Mouse (Mus musculus): ENCODE results near the gene Sdk1.

Gene Sdk1

DNA sequence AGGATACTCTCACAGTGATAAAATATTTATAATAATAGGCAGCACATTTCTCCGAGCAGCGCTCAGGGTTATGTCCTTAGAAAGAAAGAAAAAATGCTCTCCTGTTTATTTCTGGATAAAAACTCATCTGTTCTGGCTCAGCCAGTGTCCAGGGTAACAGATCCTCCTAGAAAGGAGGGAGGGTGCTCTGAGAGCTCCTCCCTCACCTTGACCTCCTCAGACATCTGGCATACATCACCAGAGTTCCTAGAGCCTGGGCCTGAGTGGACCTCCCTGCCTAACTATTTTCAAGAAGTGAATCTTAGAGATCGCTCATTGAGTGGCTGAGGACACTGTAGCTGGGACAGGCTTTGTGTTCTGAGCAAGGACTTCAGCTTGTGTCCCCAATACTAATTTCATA is 760.7 kb downstream of the Sdk1 start:
- H3K36me3 ChIP-seq (ENCODE audit: control insufficient read depth, insufficient read depth, low read length, poor library complexity, severe bottlenecking) = no peaks in the 10 kb centered on the region
- H3K27me3 ChIP-seq (ENCODE audit: control insufficient read depth, insufficient read depth, low read length, poor library complexity, severe bottlenecking) = no peaks in the 10 kb centered on the region
- DNase-seq (ENCODE audit: low read depth, low spot score) = no peak

DNA sequence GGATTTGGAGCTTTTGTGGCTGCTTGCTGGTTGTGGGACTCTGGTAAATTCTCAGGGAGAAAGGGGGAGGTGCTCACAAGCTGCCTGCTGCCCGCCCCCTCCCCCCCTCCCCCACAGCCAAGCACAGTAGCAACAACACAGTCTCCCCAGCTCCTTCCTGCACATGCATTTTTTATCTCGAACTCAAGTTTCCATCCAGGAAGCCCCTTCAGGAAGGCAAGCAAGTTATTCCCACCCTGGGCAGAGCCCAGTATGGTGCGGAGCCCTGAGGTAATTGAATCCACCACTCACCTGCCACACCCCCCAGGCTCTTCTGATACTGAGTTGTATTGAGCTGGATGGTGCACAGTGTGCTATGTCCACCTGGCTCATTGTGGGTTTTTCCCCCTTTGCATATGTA is 768.9 kb downstream of the Sdk1 start:
- H3K36me3 ChIP-seq (ENCODE audit: control insufficient read depth, insufficient read depth, low read length, poor library complexity, severe bottlenecking) = no peaks in the 10 kb centered on the region
- DNase-seq (ENCODE audit: low read depth, low spot score) = no peak
- no peaks in the 10 kb centered on the region for H3K27me3 ChIP-seq (ENCODE audit: control insufficient read depth, insufficient read depth, low read length, poor library complexity, severe bottlenecking)

DNA sequence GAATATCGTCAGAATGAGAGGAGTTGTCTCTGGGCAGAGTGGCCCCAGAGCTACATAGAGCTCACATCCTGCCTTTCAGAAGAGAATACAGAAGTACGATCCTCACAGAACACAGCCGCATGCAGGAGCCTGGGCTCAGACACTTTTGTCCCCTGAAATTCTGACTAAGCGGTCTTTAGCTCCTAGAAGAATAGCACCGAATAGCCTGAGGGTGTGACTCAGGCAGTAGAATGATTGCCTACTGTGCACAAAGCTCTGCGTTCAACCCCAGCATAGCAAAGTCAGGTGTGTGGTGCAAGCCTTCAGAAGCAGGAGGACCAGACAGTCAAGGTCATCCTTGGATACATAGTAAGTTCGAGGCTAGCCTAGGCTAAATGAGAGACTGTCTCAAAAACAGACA is 775.7 kb downstream of the Sdk1 start:
- H3K36me3 ChIP-seq (ENCODE audit: control insufficient read depth, insufficient read depth, low read length, poor library complexity, severe bottlenecking) = no peaks in the 10 kb centered on the region
- no peak for DNase-seq (ENCODE audit: low read depth, low spot score)
- H3K27me3 ChIP-seq (ENCODE audit: control insufficient read depth, insufficient read depth, low read length, poor library complexity, severe bottlenecking) = no peaks in the 10 kb centered on the region

DNA sequence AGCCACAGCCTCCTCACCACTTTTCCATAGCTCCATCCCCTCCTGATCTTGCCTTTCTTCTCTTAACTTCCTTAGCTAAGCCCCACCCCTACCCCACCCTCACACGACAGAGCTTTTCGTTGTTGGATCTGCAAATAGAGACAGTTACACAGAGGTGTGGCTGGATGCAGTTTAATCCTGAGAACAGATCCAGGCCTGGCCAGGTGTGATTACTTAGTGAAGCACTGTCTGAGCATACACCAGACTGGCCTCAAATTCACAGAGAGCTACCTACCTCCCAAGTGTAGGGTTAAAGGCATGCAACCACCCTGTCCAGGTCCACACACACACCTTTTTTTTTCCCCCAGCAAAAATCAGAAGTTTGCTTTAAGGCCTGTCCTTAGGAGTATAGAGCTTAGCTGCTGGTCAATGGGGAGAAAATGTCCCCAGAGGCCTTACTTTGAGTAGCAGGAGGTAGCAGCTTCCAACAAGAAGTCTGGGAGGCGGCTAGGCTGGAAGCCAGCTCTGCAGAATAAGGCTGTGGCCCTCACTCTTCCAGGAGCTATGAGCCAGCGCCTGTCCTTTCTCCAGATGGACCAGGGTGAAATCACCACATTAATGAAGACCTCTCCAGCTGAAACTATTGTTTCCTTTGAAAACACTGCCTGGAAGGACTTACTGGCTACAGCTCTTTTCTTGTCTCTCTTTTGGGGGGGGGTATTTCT is 781.7 kb downstream of the Sdk1 start:
- Histone ChIP-seq H3K27me3 (ENCODE audit: control insufficient read depth, insufficient read depth, low read length, poor library complexity, severe bottlenecking) (no peaks in the 10 kb centered on the region), H3K36me3 (ENCODE audit: control insufficient read depth, insufficient read depth, low read length, poor library complexity, severe bottlenecking) (no peaks in the 10 kb centered on the region)
- no peak for DNase-seq (ENCODE audit: low read depth, low spot score)

DNA sequence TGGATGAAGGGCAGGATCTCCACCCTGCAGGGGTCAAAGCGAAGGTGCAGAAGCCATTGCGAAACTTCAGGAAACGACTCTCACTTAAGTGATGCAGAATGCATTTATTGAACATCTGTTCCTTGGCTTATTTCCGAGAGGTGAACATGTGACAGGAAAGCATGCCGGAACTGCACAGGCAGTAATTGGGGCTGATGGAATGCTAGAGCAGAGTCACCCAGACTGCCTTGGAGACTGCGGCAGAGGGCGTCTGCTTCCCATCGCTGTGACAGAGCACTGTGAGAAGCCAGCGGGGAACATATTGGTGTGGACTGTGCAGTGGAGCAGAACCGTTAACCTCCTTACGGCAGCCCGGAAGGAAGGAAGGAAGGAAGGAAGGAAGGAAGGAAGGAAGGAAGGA is 783.2 kb downstream of the Sdk1 start:
- Histone ChIP-seq H3K36me3 (ENCODE audit: control insufficient read depth, insufficient read depth, low read length, poor library complexity, severe bottlenecking) (no peaks in the 10 kb centered on the region), H3K27me3 (ENCODE audit: control insufficient read depth, insufficient read depth, low read length, poor library complexity, severe bottlenecking) (no peaks in the 10 kb centered on the region)
- no peak for DNase-seq (ENCODE audit: low read depth, low spot score)

DNA sequence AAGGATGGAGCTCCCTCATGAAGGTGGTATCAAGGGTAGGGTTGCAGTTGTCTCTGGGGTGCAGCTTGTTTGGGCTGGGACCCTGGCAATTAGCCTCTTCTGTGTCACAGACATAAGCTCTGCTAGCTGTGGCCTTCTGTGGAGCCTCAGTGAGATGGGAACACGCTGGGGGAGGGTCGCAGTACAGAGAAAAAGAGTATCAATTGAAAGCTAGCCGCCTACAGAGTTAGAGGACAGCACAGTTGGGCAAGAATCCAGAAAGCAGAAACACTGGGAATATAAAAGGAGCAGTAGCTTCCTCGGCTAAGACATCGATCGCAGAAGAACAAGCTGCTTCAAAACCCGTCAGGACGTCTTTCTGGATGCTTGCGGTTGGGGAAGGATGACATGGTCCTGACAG is 795.2 kb downstream of the Sdk1 start:
- H3K36me3 ChIP-seq (ENCODE audit: control insufficient read depth, insufficient read depth, low read length, poor library complexity, severe bottlenecking) = no peaks in the 10 kb centered on the region
- DNase-seq (ENCODE audit: low read depth, low spot score) = no peak
- no peaks in the 10 kb centered on the region for H3K27me3 ChIP-seq (ENCODE audit: control insufficient read depth, insufficient read depth, low read length, poor library complexity, severe bottlenecking)

DNA sequence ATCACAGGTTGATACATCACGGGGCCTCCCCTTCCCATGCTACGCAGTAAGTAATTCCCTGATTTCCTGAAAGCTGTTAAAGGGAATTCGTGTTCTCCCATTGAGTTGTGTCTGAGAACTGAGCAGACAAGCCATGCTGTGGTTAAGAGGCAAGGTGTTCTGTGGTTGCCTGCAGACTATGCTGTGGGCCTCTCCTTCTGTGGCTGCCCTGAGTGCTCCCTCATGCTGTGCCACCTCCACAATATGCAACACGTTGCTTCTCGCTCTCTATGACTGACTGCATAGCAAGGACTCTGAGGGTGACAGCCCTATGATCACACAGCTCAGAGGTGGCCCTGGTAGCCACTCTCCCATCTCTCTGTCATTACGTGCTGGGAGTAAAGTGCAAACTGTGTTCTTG is 797.9 kb downstream of the Sdk1 start:
- no peak for DNase-seq (ENCODE audit: low read depth, low spot score)
- Histone ChIP-seq H3K36me3 (ENCODE audit: control insufficient read depth, insufficient read depth, low read length, poor library complexity, severe bottlenecking) (no peaks in the 10 kb centered on the region), H3K27me3 (ENCODE audit: control insufficient read depth, insufficient read depth, low read length, poor library complexity, severe bottlenecking) (no peaks in the 10 kb centered on the region)

DNA sequence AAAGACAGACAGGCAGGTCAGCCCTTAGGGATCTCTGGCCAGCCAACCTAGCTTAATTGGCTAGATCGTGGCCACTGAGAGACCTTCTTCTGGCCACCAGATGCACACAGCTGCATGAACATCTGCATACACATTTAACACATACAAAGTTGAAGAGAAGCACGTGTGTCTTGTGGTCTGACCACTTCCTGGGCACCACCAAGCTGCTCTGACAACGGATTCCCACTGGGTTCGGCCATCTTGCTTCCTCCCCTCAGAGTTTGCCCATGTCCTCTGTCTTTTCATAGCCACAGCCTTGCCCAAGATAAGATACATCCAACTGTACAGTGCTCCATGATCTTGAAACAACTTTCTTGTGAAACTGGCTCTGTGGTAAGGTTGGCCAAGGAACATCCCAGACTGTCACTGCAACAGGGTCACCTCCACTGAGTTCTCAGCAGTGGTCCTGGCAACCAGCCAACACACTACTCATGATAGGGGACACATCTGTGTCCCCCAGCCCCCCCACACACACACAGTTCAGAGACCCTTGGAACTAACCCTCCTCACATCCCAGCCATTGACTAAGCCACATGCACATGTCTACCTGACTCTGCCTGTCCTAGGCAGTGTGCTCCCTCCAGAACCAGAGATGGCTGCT is 798.7 kb downstream of the Sdk1 start:
- Histone ChIP-seq H3K36me3 (ENCODE audit: control insufficient read depth, insufficient read depth, low read length, poor library complexity, severe bottlenecking) (no peaks in the 10 kb centered on the region), H3K27me3 (ENCODE audit: control insufficient read depth, insufficient read depth, low read length, poor library complexity, severe bottlenecking) (no peaks in the 10 kb centered on the region)
- peak; percentile 40 for DNase-seq (ENCODE audit: low read depth, low spot score)

DNA sequence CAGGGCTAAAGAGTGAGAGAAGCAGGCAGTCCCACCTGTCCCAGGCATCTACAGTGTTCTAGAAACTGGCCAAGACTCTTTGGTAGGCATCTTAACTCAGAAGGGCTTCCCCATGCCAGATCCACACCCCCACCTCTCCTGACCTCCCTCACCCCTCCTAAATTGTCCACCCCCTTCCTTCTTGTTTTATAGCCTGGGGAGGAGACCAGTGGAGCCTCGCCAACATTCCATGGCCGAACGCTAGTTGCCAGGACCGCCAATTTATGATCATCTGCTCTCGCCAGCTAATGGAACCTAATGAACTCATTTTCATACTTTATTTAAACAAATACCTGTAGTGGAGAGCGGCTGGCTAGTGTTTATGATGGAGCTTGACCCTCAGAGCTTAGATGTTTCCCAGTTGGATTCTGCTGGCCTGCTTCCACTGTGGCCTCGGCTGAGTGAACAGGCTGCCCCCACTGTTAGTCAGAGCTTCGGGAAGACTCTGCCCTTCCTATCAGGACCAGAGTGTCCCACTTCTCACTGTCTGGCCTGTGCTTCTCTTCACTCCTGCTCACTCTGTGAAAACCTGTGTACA is 800.0 kb downstream of the Sdk1 start:
- no peak for DNase-seq (ENCODE audit: low read depth, low spot score)
- H3K36me3 ChIP-seq (ENCODE audit: control insufficient read depth, insufficient read depth, low read length, poor library complexity, severe bottlenecking) = no peaks in the 10 kb centered on the region

DNA sequence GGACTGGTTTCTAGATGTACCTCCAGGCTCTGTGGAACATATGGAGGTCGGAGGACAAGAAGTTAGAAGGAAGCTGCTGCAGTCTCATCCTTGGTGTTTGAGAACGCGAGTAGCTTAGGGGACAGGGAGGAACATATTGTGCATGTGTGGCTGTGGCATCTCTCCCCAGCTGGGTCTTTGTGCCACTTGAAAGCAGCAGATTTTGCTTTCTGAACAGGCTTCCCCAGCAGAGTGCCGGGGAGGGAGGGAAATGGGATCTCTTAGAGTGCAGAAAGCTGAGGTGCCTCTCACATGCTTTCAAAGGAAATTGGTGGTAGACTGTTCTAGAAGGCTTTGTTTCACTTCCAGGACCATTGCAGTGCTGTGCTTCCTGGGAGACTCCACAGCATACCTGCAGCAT is 820.5 kb downstream of the Sdk1 start:
- Histone ChIP-seq H3K27me3 (ENCODE audit: control insufficient read depth, insufficient read depth, low read length, poor library complexity, severe bottlenecking) (no peaks in the 10 kb centered on the region), H3K36me3 (ENCODE audit: control insufficient read depth, insufficient read depth, low read length, poor library complexity, severe bottlenecking) (no peaks in the 10 kb centered on the region)
- DNase-seq (ENCODE audit: low read depth, low spot score) = no peak

More for the DNA sequence above, 800.0 kb downstream of the Sdk1 start:
- no peaks in the 10 kb centered on the region for H3K27me3 ChIP-seq (ENCODE audit: control insufficient read depth, insufficient read depth, low read length, poor library complexity, severe bottlenecking)

DNA sequence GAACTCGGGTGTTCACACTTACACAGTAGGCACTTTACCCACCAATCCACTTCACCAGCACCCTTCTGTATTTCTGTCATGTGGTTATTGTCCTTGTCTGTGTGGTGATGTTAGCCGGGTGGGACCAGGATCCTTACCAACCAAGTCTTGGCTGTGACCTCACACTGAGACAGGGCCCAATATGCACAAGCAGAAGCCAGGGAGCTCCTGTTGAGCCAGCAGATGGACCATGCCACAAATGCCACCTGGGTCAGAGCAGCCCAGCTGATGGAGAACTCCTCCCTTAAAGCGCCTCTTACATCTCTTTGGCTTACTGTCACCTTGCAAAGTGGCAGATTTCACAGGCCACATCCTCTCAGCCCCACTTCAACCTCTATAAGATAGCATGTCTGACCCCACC is 830.0 kb downstream of the Sdk1 start:
- Histone ChIP-seq H3K36me3 (ENCODE audit: control insufficient read depth, insufficient read depth, low read length, poor library complexity, severe bottlenecking) (no peaks in the 10 kb centered on the region), H3K27me3 (ENCODE audit: control insufficient read depth, insufficient read depth, low read length, poor library complexity, severe bottlenecking) (no peaks in the 10 kb centered on the region)
- DNase-seq (ENCODE audit: low read depth, low spot score) = no peak

DNA sequence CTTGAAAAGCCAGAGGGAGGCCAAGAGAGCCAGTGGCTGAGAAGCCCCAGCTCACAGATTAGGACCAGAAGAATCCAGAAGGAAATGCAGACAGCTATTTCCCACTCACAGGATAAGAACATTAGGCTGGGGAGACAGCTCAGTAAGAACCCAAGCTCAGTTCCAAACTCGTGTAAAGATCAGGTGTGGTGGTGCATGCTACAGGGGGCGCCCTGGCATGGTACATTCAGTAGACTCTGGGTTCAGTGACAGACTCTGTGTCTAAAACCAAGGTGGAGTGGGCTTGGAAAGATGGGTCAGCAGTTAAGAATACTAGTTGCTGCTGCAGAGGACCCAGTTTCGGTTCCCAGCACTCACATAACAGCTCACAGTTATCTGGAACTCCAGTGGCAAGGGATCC is 832.6 kb downstream of the Sdk1 start:
- Histone ChIP-seq H3K27me3 (ENCODE audit: control insufficient read depth, insufficient read depth, low read length, poor library complexity, severe bottlenecking) (no peaks in the 10 kb centered on the region), H3K36me3 (ENCODE audit: control insufficient read depth, insufficient read depth, low read length, poor library complexity, severe bottlenecking) (no peaks in the 10 kb centered on the region)
- DNase-seq (ENCODE audit: low read depth, low spot score) = no peak

DNA sequence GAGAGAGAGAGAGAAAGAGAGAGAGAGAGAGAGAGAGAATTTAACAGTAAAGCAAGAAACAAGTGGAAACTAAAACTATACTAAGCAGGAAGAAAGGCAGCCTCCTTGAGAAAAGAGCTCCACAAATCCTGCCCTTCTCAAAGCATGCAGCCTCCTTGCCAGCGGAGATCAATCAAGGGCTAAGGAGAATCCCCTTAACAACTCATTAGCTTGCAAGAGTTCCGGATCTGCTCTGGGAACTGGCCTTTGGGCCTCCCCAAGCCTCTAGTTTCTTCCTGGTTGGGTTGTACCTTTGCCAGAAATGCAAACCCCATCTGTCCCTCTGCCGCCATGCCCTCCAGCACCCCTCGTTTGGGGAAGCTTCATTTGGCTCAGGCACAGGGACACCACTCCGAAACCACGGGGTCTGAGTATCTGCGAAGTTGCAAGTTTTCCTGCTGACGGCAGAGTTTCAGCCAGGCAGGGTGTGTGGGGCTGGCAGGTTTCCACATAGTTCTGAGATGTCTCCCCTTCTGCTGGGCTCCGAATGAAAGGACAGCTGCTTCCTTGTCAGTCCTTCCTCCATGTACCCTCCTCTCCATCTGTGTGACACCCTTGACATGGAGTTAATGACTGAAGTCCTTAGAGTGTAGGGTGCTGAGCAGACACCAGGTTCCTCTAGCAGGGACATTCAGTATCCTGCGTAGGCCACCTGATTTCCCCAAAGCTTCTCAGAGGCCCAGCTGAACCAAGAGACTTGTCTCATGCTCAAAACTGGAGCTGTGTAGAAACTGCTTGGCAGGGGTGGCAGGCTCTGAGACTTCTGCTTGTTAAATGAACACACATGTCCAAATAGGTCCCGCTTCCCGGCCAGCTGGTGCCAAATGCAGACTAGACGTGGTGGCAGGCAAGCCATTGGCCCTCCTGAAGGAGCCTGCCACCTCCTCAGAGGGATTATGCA is 833.5 kb downstream of the Sdk1 start:
- DNase-seq (ENCODE audit: low read depth, low spot score) = no peak
- H3K36me3 ChIP-seq (ENCODE audit: control insufficient read depth, insufficient read depth, low read length, poor library complexity, severe bottlenecking) = no peaks in the 10 kb centered on the region
- no peaks in the 10 kb centered on the region for H3K27me3 ChIP-seq (ENCODE audit: control insufficient read depth, insufficient read depth, low read length, poor library complexity, severe bottlenecking)

DNA sequence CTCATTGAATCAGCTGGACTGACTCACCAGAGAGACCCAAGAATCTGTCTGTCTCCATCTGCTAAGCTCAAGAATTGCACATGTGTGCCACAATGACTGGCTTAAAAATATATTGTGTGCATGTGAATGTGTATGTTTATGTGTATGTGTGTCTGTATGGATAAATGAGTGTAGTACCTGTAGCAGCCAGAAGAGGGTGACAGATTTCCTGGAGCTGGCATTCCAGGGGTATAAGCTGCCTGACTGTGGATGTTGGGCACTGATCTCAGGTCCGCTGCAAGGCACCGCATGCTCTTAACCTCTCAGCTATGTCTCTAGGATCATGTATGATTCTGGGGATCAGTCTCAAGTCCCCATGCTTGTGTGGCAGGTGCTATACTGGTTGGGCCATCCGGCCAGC is 839.4 kb downstream of the Sdk1 start:
- H3K36me3 ChIP-seq (ENCODE audit: control insufficient read depth, insufficient read depth, low read length, poor library complexity, severe bottlenecking) = no peaks in the 10 kb centered on the region
- no peak for DNase-seq (ENCODE audit: low read depth, low spot score)

DNA sequence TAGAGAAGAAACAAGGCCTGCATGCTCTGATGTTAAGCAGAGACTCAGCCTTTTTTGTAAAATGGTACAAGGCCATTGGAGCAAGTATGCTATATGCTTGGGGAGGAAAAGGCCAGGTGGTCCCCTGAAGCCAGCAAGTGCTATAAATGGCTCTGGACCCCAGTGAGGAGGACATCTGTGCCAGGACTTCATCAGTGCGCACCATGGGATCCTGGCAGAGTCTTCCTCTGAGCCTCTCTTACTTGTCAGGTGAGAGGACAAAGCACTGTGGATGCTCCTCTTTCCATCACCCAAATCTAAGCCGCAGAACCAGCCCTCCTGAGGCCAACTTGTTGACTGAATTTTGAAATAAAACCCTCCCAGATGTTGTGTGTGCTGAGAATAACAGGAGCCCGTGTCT is 839.8 kb downstream of the Sdk1 start:
- Histone ChIP-seq H3K27me3 (ENCODE audit: control insufficient read depth, insufficient read depth, low read length, poor library complexity, severe bottlenecking) (no peaks in the 10 kb centered on the region), H3K36me3 (ENCODE audit: control insufficient read depth, insufficient read depth, low read length, poor library complexity, severe bottlenecking) (no peaks in the 10 kb centered on the region)
- no peak for DNase-seq (ENCODE audit: low read depth, low spot score)

More for the DNA sequence above, 839.4 kb downstream of the Sdk1 start:
- H3K27me3 ChIP-seq (ENCODE audit: control insufficient read depth, insufficient read depth, low read length, poor library complexity, severe bottlenecking) = no peaks in the 10 kb centered on the region
